Mouse (Mus musculus): ENCODE data around the gene H2afy2. TPM values are rescaled to one million over a fixed set of nuclear protein-coding genes. Genes with fewer than 3 reads are reported as not detected.

The H2afy2 gene
- total and polyA plus RNA-seq, 3 experiments: 0.25 TPM; not detected in 2

DNA sequence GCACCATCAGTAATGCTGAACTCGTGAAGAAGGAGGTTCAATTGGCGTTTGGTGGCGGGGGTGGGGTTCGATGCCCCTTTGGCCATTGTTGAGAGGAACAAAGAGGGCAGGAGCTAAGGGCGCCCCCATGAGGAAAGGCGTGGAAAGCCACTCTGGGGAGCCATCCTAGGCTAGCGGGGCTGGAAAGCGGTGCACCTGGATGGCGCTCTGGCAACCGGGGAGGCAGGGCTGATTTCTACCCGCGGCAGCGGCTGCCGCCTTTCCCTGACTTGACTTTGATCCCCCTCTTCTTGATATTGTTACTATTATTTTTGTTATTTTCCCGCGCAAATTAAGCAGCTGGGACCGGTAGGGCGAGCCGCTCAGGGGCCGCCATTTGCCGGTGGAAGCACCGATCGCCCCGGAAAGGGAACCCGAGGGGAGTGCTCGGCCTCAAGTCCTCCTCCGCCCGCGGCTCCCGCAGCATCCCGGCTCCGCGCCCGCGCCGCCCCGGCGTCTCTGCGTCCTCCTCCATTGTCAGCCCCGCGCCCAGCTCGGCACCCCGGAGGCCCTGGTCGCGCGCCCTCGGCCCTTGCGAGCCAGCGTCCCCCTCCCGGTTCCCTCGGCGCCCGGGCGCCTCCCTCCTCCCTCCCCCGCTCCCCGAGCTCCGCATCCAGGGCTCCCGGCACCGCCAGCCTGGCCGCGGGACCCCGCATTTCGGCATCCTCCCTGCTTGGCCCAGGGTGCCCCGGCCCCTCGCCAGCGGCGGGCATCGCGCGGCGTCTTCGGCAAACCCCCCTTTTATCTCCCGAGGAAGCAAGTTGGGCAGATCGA is 942 bp downstream of the H2afy2 start:
- no peak for DNase-seq (ENCODE audit: low read depth, low spot score)
- no peaks in the 10 kb centered on the region; a peak in 1 of 4 replicates for H3K27me3 ChIP-seq (ENCODE audit: control insufficient read depth in 1 of 2, insufficient read depth in 2 of 2, low read length in 2 of 2)
- no peak overlapping the region for H3K4me3 ChIP-seq (ENCODE audit: control insufficient read depth in 1 of 2, insufficient read depth in 1 of 2, low read depth in 2 of 2, low read length in 2 of 2)
- H3K27ac ChIP-seq (ENCODE audit: control insufficient read depth, low read depth, low read length): no peak overlapping the region
- H3K9me3 ChIP-seq (replicated peaks; ENCODE audit: insufficient read depth, low read length): no peaks in the 10 kb centered on the region
- no peak overlapping the region for H3K9ac ChIP-seq (ENCODE audit: control insufficient read depth, low read depth, low read length, poor library complexity, severe bottlenecking)
- H3K4me1 ChIP-seq (ENCODE audit: control insufficient read depth in 1 of 2, insufficient read depth in 2 of 2, low read length in 2 of 2): no peaks in the 10 kb centered on the region
- H3K79me2 ChIP-seq (ENCODE audit: control insufficient read depth, insufficient read depth, low read length, poor library complexity): no peaks in the 10 kb centered on the region
- H3K36me3 ChIP-seq (ENCODE audit: control insufficient read depth in 1 of 2, insufficient read depth in 2 of 2, low read length in 2 of 2): no peaks in the 10 kb centered on the region
- TF ChIP-seq USF2 (IDR thresholded peaks at IDR 0.05; ENCODE audit: borderline replicate concordance in 1 of 2, insufficient read depth in 1 of 2, low read depth in 1 of 2, low read length in 2 of 2) (no peak), POLR2AphosphoS2 (IDR thresholded peaks at IDR 0.05; ENCODE audit: low read length) (no peak), POLR2A (IDR thresholded peaks at IDR 0.05; ENCODE audit: control insufficient read depth in 1 of 2, insufficient read depth in 1 of 2, low read depth in 1 of 2, low read length in 2 of 2, poor library complexity in 1 of 2) (no peak), MAX (IDR thresholded peaks at IDR 0.05; ENCODE audit: low read length) (no peak), SIN3A (IDR thresholded peaks at IDR 0.05; ENCODE audit: low read length) (no peak), MXI1 (IDR thresholded peaks at IDR 0.05; ENCODE audit: low read depth, low read length) (no peak), NELFE (IDR thresholded peaks at IDR 0.05; ENCODE audit: low read depth, low read length) (no peak), ZMIZ1 (IDR thresholded peaks at IDR 0.05; ENCODE audit: low read depth, low read length) (no peak), GATA1 (IDR thresholded peaks at IDR 0.05; ENCODE audit: low read depth, low read length) (no peak), ZC3H11A (IDR thresholded peaks at IDR 0.05; ENCODE audit: low read depth, low read length) (no peak), BHLHE40 (IDR thresholded peaks at IDR 0.05; ENCODE audit: borderline replicate concordance, low read depth, low read length) (no peak), TAL1 (IDR thresholded peaks at IDR 0.05; ENCODE audit: low read length) (no peak), EP300 (IDR thresholded peaks at IDR 0.05; ENCODE audit: low read depth in 1 of 2, low read length in 2 of 2) (no peak), CHD2 (IDR thresholded peaks at IDR 0.05; ENCODE audit: low read length) (no peak), JUND (IDR thresholded peaks at IDR 0.05; ENCODE audit: low read depth, low read length) (no peak)

DNA sequence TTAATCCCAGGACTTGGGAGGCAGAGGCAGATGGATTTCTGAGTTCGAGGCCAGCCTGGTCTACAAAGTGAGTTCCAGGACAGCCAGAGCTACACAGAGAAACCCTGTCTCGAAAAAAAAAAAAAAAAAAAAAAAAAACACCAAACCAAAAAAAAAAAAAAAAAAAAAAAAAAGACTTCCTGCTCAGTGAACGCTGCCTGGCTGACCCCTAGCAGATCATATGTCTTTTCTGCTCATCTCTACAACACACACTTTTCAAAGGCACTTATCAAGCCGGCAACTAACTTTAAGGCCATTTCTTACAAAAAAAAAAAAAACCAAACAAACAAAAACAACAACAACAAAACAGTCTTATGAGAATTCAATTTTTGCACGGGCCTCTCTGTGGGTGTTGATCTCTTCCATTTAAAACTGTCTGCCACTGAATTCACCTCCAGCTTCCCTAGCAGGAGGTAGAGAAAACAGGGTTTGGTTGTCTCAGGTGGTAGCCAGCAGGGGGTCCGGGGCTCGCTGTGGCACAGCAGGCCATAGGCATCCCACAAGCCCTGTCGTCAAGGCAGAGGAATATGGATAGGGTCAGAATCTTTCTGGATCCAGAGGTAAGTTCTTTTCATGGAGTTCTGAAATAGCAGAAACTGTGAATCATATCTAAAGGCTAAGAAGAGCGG is 2.4 kb downstream of the H2afy2 start:
- Histone ChIP-seq H3K27me3 (ENCODE audit: control insufficient read depth in 1 of 2, insufficient read depth in 2 of 2, low read length in 2 of 2) (no peaks in the 10 kb centered on the region; a peak in 1 of 4 replicates), H3K9ac (ENCODE audit: control insufficient read depth, low read depth, low read length, poor library complexity, severe bottlenecking) (no peak overlapping the region), H3K79me2 (ENCODE audit: control insufficient read depth, insufficient read depth, low read length, poor library complexity) (no peaks in the 10 kb centered on the region), H3K36me3 (ENCODE audit: control insufficient read depth in 1 of 2, insufficient read depth in 2 of 2, low read length in 2 of 2) (no peaks in the 10 kb centered on the region), H3K9me3 (replicated peaks; ENCODE audit: insufficient read depth, low read length) (no peaks in the 10 kb centered on the region), H3K4me1 (ENCODE audit: control insufficient read depth in 1 of 2, insufficient read depth in 2 of 2, low read length in 2 of 2) (no peaks in the 10 kb centered on the region), H3K4me3 (ENCODE audit: control insufficient read depth in 1 of 2, insufficient read depth in 1 of 2, low read depth in 2 of 2, low read length in 2 of 2) (no peak overlapping the region), H3K27ac (ENCODE audit: control insufficient read depth, low read depth, low read length) (no peak overlapping the region)
- DNase-seq (ENCODE audit: low read depth, low spot score): no peak
- TF ChIP-seq ZNF384 (IDR thresholded peaks at IDR 0.05; ENCODE audit: low read depth, low read length) (0 out of 2 replicates have a peak, but pooled peaks have one; percentile 28), HCFC1 (IDR thresholded peaks at IDR 0.05; ENCODE audit: low read depth, low read length) (no peak), EP300 (IDR thresholded peaks at IDR 0.05; ENCODE audit: low read depth in 1 of 2, low read length in 2 of 2) (no peak), E2F4 (IDR thresholded peaks at IDR 0.05; ENCODE audit: borderline replicate concordance, low read depth, low read length) (no peak)
